Mouse (Mus musculus): Measurements from ENCODE around the gene Gm42674.

Gm42674 gene

DNA sequence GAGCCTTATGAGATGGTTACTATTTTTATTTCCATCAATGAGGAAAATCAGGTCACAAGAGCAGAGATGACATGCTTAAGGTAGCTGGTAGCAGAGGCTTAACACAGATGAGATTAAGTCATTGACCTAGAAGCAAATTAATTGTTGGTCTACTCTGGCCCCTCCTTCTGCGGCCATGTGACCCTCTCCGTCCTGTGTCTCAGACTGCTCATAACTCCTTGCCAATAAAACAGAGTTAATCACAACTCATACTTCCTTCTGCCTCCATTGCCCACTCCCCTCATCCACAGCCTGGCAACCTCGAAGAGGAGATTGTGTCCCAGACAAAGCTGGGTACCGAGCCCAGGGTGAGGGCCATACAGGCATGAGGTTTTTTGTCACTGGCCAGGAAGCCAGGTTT lies 3.5 kb upstream of the Gm42674 start:
- no peak for DNase-seq (ENCODE audit: low read depth, low spot score)

DNA sequence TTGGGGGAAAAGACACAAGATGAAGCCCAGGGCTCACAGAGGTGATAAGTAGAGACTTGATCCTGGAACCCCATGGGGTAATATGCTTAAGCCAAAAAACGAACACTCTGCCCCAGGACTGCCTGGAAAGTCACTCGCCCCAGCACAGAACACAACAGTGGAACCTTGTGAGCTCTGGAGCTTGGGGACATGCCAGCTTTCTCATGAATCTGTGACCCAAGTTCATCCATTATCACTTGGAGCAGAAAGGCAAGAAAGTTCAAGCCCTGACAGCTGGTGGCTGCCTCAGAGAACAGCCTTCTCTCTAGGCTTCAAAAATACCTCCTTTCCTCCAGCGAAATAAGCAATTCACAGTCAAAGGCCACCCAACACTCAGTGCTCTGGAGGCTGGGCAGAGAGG lies 2.3 kb upstream of the Gm42674 start:
- no peak for DNase-seq (ENCODE audit: low read depth, low spot score)

DNA sequence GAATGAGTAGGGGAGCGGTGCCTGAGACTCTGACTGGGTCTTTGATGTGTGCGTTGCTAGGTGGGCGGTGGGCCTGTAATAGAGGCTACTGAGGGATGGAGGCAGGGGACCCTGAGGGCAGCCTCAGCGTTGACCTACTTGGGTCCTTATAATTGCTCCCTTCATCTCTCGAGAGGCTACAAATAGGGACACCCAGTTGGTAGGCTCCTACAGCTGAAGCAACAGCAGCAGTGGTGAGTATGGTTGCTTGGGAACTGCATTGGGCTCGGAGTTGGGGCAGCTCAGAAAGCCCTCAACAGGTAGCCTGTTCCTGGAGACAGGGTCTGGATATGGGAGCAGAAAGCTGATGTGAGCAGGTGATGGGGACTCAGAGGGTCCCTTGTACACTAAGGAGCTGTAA lies 1.7 kb upstream of the Gm42674 start:
- DNase-seq (ENCODE audit: low read depth, low spot score): no peak

DNA sequence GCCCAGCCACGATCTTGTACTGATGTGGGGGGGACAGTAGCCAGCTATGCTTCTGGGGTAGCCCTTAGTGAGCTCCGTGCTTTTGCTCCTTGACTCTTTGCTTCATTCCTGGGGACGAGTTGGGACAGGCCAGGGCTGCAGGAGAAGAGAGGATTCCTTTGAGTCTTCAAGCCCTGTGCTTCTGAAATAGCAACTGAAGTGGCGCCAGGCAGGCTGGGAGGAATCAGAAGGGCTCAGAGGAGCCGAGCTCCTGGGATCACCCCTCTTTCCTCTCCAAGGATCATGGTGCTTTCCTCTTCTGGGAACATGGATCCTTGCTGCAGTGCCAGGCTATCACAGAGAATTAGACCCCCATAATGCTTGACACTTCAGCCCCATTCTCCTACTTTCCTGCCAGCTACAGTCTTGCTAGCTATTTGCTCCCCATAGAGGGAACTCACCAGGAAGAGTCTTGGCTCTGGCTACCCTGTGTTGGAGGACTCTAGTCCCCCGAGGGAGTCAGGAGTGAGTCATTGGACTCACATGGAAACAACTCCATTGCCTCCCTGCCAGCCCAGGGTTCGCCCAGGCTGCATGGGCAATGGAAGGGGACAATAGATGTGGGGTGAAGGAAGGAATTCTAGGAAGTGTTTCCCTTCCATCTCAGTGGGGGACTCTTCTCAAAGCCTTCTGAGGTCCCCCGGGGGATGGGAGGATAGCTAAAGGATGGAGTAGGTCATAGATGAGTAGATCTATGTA lies 1.1 kb upstream of the Gm42674 start:
- no peak for DNase-seq (ENCODE audit: low read depth, low spot score)

DNA sequence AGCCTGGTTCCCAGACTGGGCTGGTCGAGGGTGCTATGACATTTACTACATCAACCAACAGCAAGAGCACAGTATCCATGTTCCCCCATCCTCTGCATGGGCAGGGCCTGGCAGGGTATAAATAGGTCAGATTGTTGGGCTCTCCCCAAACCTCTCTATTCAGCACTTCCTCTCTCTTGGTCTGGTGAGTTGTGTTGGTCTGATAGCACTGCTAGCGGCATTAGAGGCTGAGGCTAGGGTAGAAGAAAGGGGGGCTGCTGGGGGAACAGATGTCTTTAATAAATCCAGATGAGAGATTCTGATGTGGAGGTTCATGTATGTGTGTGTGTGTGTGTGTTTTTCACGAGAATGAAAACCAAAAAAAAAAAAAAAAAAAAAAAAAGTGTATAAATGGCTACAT lies 1.9 kb downstream of the Gm42674 start, which contains the start of gene S100a4:
Gene S100a4 (plus strand): TSS at position 149 of the 400 bp plus-strand sequence.
- DNase-seq (ENCODE audit: low read depth, low spot score): peak; percentile 44

DNA sequence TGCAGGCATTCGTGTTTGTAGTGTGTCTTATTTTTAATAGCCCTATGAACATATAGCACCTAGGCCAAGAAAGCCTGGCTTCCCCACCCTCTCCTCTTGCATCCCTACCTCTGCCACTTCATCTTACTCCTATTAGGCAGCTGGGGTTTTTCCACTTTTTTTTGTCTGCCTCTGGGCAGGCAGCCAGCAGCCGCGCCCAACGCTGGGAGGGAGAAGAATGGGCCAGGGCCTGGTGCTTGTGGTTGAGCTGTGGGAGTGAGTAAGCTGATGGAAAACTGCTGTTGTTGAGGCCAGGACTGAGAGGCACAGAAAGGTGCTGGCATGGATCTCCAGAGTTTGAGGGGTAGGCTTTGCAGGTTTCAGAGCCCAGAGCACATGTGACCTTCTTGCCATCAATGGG lies 2.7 kb downstream of the Gm42674 start:
- peak; percentile 38 for DNase-seq (ENCODE audit: low read depth, low spot score)

DNA sequence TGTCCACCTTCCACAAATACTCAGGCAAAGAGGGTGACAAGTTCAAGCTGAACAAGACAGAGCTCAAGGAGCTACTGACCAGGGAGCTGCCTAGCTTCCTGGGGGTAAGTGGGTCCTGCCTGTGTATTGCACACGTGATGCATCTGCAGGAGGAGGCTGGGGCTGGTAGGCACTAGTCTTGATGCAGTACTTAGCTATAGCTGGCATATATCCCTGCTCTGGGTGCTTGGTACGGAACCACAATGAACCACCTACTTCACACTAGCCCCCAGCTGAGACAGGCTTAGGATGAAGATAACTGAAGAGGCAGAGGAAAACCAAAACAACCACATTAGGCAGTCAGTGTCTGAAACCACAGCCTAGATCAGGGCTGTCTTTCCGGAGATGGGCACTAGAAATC lies 3.3 kb downstream of the Gm42674 start:
- no peak for DNase-seq (ENCODE audit: low read depth, low spot score)

DNA sequence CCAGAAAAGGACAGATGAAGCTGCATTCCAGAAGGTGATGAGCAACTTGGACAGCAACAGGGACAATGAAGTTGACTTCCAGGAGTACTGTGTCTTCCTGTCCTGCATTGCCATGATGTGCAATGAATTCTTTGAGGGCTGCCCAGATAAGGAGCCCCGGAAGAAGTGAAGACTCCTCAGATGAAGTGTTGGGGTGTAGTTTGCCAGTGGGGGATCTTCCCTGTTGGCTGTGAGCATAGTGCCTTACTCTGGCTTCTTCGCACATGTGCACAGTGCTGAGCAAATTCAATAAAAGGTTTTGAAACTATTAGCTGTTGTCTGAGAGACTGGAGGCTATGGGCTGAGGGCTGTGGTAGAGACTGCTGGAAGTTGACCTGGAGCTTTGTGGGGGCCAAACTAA lies 4.0 kb downstream of the Gm42674 start:
- no peak for DNase-seq (ENCODE audit: low read depth, low spot score)

DNA sequence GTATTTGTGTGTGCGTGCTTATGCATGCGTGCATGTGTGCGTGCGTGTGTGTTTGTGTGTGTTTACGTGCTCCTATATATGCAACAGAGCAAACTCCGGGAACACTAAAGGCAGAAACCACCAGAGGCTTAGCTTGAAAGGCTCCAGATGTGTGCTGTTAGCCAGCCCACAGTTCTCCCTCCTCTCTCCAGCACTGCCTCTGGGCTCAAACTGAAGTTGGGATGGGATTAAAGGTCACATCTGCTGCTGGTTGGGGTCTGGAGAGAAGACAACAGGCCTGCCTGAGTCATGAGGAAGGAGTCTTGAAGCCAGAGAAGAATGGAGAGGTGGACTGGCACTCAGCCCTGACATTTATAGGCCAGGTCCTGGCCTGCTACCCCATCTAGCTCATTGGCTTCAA lies 4.5 kb downstream of the Gm42674 start:
- DNase-seq (ENCODE audit: low read depth, low spot score): peak; percentile 65

DNA sequence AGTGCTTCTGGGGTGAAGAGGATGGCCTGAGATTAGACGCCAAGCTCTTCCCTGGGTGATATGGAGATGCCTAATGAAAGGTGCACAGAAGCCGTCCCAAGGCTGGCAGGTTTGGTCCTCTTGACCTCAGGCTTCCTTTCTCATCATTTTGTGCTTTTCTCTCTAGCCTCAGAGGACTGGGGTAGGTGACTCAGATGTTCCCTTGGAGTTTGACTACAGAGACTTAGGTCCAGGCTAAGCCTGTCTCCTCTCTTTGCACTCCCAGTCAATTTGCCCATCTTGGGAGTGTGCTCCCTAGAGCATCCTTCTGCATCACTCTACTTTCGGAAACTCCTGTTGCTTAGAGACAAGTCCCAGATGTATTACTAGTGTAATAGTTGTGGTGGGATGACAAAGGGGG lies 5.7 kb downstream of the Gm42674 start:
- DNase-seq (ENCODE audit: low read depth, low spot score): no peak

DNA sequence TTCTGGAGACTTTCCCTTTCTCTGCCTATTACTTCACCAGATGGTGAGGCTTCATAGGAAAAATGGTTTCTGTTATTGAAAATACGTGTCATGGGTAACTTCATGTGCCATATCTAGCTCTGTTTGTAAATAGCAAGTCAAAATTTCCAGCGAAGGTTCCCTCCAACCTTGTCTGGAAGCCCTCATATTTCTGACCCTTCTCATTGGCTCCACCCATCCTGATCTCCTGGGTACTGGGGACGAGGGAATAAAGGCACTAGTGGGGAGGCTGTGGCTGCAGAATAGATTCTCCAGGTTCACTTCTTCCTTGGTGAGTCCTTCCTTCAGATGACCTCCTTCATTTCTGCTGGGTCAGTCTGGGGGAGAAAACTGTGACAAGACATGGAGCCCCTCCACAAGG lies 6.5 kb downstream of the Gm42674 start, which contains the start of gene S100a5:
Gene S100a5 (plus strand): TSS at position 301 of the 400 bp plus-strand sequence.
- DNase-seq (ENCODE audit: low read depth, low spot score): no peak

DNA sequence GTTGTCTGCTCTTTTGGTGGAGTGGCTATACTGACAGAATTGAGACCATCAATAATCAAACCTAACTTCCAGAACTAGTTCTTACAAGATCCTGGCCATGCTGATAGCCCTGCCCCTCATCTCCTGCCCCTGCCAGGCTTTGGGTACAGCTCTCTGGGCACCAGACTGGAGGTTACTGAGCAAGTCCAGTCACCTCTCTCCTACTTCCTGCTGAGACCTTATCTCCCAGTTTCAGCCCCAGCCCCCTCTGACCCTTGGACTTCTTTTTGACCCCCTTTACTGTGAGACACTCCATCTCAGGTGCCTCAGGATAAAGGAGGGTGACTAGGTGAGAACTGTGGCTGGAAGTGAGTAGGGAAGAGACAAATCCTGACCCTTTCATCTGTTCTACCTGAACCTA lies 7.4 kb downstream of the Gm42674 start:
- no peak for DNase-seq (ENCODE audit: low read depth, low spot score)

DNA sequence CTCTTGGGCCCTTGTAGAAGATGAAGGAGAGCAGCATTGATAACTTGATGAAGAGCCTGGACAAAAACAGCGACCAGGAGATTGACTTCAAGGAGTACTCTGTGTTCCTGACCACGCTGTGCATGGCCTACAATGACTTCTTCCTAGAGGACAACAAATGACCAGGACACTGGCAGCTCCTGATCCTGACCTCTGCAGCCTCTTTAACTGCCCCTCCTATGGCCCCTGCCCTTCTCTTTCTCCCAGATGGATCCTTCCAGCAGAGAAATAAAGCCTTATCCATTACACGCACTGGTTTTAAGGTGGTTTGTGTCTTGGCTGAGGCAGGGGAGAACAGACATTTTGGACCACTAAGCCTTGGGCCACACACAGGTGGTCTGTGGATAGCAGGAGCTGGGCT lies 9.8 kb downstream of the Gm42674 start:
- DNase-seq (ENCODE audit: low read depth, low spot score): no peak

DNA sequence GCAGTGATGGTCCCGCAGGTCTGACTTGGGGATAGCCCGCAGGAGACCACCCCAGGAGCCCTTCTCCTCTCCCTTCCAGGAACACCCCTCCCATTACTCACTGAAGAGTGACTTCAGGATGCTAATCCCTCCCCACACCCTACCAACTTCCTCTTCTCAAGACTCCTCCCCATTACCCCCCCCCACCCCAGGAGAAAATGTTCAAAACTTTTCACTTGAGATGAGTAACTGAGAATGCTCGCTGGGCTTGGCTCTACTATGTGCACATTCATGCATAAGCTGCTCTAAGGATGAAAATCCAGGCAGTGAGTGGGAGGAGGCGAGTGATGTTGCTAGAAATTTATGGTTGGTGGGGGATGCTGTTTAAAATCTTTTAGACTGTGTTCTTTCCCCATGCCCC lies 10.4 kb downstream of the Gm42674 start:
- no peak for DNase-seq (ENCODE audit: low read depth, low spot score)

DNA sequence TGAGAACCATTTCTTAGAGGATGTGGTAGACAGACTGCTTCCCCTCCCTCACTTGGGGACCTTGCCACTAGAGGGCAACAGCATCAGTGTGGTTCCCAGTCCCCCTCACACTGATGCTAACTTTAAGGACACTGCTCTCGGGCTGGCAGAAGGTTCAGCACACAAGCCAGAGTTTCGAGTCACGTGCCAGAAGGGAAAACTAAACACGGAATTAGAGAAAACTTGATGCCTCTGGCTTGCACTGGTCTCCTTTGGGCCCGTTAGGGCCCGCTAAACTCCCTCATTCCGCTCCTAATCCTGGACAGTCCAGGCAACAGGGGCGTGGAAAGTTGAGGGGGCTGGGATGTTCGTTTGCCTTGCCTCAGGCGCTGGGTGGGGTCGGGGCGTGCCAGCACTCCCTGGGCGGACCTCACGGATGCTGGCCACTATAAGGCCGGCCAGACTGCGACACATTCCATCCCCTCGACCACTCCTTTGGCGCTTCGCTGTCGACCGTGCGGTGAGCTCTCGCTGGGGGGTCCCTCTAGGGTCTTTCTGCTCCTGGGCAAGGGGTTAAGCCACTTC lies 11.1 kb downstream of the Gm42674 start, which contains the start of gene S100a6:
Gene S100a6 (plus strand): TSS at position 155 of the 564 bp plus-strand sequence.
- DNase-seq (ENCODE audit: low read depth, low spot score): peak; percentile 72

DNA sequence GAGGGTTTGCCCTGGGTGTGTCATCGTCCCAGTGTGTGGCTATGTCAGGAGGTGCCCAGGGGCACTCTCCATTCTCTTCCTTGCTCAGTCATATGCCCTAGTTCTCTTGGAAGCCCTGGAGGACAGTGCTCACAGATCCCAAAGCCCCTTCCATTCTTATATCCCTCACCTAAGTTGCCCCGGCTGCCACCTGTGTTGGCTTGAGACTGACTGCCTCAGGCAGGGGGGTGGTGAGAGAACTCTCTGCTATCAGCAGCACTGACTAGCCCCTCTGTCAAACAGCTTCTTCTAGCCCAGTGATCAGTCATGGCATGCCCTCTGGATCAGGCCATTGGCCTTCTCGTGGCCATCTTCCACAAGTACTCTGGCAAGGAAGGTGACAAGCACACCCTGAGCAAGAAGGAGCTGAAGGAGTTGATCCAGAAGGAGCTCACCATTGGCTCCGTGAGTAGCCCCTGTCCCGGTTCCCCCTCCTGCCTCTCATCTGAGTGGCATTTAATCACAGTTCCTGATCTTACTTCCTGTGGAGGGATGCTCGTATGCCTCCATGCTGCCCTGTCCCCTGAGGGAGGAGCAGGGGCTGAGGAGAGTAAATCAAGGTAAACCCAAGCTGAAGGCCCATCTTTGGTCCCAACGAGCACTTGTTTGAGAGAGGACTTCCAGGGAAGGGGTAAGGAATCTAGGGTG lies 11.9 kb downstream of the Gm42674 start:
- no peak for DNase-seq (ENCODE audit: low read depth, low spot score)

DNA sequence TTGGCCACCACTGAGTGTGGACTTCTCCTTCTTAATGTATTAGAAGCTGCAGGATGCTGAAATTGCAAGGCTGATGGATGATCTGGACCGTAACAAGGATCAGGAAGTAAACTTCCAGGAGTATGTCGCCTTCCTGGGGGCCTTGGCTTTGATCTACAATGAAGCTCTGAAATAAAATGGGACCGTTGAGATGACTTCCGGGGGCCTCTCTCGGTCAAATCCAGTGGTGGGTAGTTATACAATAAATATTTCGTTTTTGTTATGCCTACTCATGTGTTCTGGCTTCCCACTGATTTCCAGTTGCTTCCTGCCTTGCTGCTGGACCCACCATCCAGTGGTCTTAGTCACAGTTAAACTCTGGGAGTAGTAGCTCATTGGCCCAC lies 12.4 kb downstream of the Gm42674 start:
- no peak for DNase-seq (ENCODE audit: low read depth, low spot score)

DNA sequence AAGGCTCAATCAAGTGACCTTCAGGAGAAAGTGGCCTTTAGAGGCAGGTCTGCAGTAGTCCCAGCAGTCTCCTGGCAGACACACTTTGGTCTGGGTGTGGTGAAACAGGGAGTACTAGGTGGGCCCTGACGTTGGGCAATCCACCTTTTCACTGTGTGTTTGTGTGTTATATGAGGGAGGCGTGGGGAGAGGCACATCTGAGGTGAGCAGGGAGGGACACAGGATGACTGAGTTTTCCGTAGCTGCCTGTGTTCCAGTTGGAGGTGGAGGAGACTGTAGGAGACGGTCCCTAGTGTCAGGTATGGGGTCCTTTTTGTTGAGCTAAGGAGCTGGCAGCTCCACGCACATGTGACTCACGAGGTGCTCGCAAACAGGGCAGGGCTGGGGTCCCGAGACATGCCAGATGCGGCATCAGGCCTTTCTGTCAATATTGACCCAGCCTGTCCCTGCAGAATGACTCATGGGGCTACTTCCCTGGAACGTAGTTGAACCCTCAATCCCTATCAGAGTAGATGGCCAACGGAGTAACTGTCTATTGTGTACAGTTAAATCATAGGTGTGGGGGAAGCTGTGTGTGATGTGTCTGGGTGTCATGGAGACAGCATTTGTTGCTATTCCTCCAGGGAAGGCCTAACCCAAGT lies 13.0 kb downstream of the Gm42674 start:
- DNase-seq (ENCODE audit: low read depth, low spot score): no peak

DNA sequence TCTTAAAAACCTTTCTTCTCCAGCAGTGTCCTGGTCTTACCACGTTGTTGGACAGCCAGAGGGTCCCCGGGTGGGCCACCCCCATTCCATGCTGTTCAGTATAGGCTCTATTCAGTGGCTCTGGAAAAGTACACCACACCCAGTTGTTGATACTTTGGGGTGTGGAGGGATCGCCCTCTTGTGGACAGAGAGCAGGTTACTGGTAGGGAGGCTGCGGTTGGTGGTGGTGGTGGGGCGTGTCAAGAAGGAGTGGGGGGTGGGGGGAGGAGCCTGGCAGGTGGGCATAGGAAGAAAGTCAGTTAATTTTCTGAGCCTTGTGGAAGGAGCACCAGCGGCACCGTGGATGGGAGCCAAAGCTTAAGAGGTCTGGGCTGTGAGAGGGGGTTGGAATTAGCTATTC lies 13.7 kb downstream of the Gm42674 start:
- DNase-seq (ENCODE audit: low read depth, low spot score): peak; percentile 73

DNA sequence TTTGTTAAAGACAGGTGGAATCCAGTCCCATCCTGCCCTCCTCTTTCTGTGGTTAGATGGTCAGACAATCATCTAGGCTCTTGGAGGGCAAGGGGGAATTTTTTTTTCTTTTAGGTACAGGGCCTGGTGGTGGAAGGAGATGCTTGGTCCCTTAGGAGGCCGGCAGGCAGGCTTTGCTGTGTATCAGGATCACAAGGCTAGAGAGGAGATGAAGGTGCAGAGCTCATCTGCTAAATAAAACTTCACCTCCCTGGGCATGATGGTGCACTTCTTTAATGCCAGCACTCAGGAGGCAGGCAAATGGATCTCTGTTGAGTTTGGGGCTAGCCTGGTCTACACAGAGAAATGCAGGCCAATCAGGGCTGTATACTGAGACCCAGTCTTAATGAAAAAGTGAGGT lies 14.2 kb downstream of the Gm42674 start:
- no peak for DNase-seq (ENCODE audit: low read depth, low spot score)

DNA sequence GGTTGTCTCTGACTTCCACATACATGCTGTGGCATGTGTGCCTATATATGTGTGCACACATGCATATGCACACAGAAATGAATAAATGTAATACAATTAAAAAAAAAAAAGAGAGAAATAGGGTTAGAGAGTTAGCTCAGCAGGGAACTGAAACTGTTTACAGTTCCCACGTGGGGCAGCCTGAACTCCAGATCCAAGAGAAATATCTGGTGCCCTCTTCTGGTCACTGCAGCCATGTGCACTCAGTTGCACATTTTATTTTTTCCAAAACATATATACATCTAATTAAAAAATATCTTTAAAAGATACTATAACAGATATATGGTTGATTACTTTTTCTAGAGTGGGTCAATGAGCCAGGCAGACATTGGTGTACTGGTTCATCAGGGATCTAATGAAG lies 15.9 kb downstream of the Gm42674 start:
- no peak for DNase-seq (ENCODE audit: low read depth, low spot score)

DNA sequence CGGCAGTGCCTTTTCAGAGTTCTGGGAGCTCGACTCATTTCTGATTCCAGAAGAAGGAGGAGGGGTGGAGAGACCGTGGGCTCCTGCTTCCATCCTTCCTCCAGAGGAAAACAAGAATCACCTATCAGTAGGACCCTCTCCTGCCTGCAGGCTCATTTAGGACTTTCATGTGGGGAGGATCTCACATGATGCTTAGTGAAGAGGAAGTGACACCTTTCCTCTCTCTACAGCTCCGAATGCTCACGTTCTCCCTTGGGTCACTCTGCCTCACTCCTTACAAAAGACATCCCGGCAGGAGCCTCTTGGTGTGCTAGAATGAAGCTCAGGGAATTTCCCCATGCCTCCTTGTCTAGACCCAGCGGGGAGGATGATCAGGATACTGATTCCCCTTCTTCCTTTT lies 19.8 kb downstream of the Gm42674 start:
- DNase-seq (ENCODE audit: low read depth, low spot score): no peak
